Mouse (Mus musculus) hindlimb bud, embryonic 11.5 days (tissue): ENCODE measurements at regions not wholly inside any gene's neighbourhood (a gene's known extent, or its start where the extent isn't known, plus 50 kb on each side); places are given as distances from the start of the nearest gene placed in this dataset.

Experiments used
- DNase-seq: peaks from one replicate; pipeline ENCODE4 v3.0.0-alpha.2; 2012; ENCODE audit warnings: low read depth, low spot score; ENCODE audit errors: extremely low spot score

- DNase-seq, result no peak
These were observed 148.6 kb downstream of the Sec61b start for GRCm38 (mm10) chr4:47622851-47623743.

- no peak for DNase-seq
These were observed 155.5 kb downstream of the Sec61b start for GRCm38 (mm10) chr4:47630006-47630405.

GRCm38 (mm10) chr4:47630427-47630826, 156.0 kb downstream of the Sec61b start:
- DNase-seq, result no peak

GRCm38 (mm10) chr4:47638876-47639494, 164.5 kb downstream of the Sec61b start:
- DNase-seq, result no peak

- no peak for DNase-seq
These were observed 170.6 kb downstream of the Sec61b start for GRCm38 (mm10) chr4:47645093-47645492.

- DNase-seq, result no peak
These were observed 174.2 kb downstream of the Sec61b start for GRCm38 (mm10) chr4:47648701-47649100.

GRCm38 (mm10) chr4:47649951-47650350, 175.5 kb downstream of the Sec61b start:
- DNase-seq, result no peak

- DNase-seq, result no peak
These were observed 177.1 kb downstream of the Sec61b start for GRCm38 (mm10) chr4:47651521-47651920.

- DNase-seq, result no peak
These were observed 178.7 kb downstream of the Sec61b start for GRCm38 (mm10) chr4:47653143-47653542.

GRCm38 (mm10) chr4:47669519-47669918, 195.1 kb downstream of the Sec61b start:
- DNase-seq, result no peak

- no peak for DNase-seq
These were observed 196.0 kb downstream of the Sec61b start for GRCm38 (mm10) chr4:47670476-47670875.

GRCm38 (mm10) chr4:47671362-47671761, 196.9 kb downstream of the Sec61b start:
- DNase-seq, result no peak

- DNase-seq, result no peak
These were observed 206.7 kb downstream of the Sec61b start for GRCm38 (mm10) chr4:47681141-47681540.

- no peak for DNase-seq
These were observed 216.7 kb downstream of the Sec61b start for GRCm38 (mm10) chr4:47691207-47691606.

GRCm38 (mm10) chr4:47692654-47693053, 218.2 kb downstream of the Sec61b start:
- no peak for DNase-seq

- no peak for DNase-seq
These were observed 218.8 kb downstream of the Sec61b start for GRCm38 (mm10) chr4:47693221-47693620.

- DNase-seq, result no peak
These were observed 222.6 kb downstream of the Sec61b start for GRCm38 (mm10) chr4:47697071-47697470.

- DNase-seq, result no peak
These were observed 224.1 kb downstream of the Sec61b start for GRCm38 (mm10) chr4:47698514-47698913.

- no peak for DNase-seq
These were observed 224.5 kb downstream of the Sec61b start for GRCm38 (mm10) chr4:47698926-47699325.

- no peak for DNase-seq
These were observed 229.0 kb downstream of the Sec61b start for GRCm38 (mm10) chr4:47703501-47703900.

GRCm38 (mm10) chr4:47704607-47705006, 230.1 kb downstream of the Sec61b start:
- no peak for DNase-seq

- DNase-seq, result no peak
These were observed 233.5 kb downstream of the Sec61b start for GRCm38 (mm10) chr4:47707966-47708365.
